Comparison of ENCODE assay signal across 11 mouse cellular contexts in the genomic region with DNA sequence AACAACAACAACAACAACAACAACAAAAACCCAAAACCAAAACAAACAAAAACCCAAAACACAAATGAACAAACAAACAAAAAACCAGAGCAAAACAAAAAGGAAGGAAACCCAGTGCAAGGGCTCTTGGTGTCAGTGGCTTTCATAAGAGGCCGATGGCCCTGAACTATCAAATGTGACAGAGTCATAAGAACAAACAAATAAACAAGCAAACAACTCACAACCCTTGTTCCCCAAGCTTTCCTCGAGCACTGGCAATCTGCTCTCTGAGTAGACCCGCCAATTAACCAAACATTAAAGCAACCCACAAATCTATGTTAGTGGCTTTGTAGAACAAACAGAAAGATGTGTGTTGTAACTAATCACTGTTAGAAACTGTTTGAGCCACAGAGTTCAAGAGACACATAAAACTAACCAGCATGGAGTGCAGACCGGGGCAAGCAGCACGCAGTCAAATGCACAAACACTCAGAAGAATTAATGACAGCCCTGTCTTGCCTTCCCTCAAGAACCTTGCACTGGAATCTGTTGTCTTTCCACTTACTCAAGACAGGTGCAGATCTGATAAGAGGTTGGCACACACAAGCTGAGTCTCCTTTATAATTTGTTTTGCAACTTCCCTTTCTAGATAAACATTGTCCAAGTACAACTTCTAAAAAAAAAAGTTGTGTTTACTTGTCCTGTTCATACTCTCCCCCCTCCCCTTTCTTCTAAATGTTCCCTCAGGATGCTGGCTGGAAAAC.
"Had no signal": no experiment of that assay in that cellular context is flagged by ENCODE, and none has a peak within 500 bp of the region (broad histone marks: within the 10 kb centered on the region; RNA-seq: fewer than 3 reads in every experiment).

No protein-coding gene starts in this region.

- H3K27ac ChIP-seq: intestine, embryonic 15.5 days; layer of hippocampus, adult 2 months; limb, embryonic 12.5 days; liver, embryonic 13.5 days; macrophage; midbrain, embryonic 12.5 days had no signal

- DNase-seq: kidney, adult 8-10 months; kidney, postnatal 4 days; liver, embryonic 13.5 days; lung, adult 2 months; right cerebral cortex, postnatal 14 days; thymus, postnatal 36 days had no signal

- ATAC-seq: intestine, embryonic 15.5 days had no signal

- H3K4me3 ChIP-seq: intestine, embryonic 15.5 days; layer of hippocampus, adult 2 months; limb, embryonic 12.5 days; liver, embryonic 13.5 days; midbrain, embryonic 12.5 days had no signal

- H3K9me3 ChIP-seq: intestine, embryonic 15.5 days; limb, embryonic 12.5 days; liver, embryonic 13.5 days; midbrain, embryonic 12.5 days had no signal

- H3K9ac ChIP-seq: intestine, embryonic 15.5 days; limb, embryonic 12.5 days; liver, embryonic 13.5 days; midbrain, embryonic 12.5 days had no signal

- H3K4me2 ChIP-seq: intestine, embryonic 15.5 days; limb, embryonic 12.5 days; liver, embryonic 13.5 days; midbrain, embryonic 12.5 days had no signal

- H3K27me3 ChIP-seq: intestine, embryonic 15.5 days; liver, embryonic 13.5 days; midbrain, embryonic 12.5 days had no signal

- H3K36me3 ChIP-seq: intestine, embryonic 15.5 days; limb, embryonic 12.5 days; liver, embryonic 13.5 days; midbrain, embryonic 12.5 days had no signal
